29 mouse cellular contexts compared by ENCODE assay signal in genomic region chr1:35940236-35940635, GRCm38 (mm10).
A peak's percentile ranks its signal among the peaks of the same experiment; 100 is the strongest.
DNase-seq lines count a peak whose midpoint lies in the region; ATAC-seq and TF ChIP-seq lines count a peak whose summit lies in the region.
"Had no signal": no experiment of that assay in that cellular context is flagged by ENCODE, and none has a peak within 500 bp of the region (broad histone marks: within the 10 kb centered on the region; RNA-seq: fewer than 3 reads in every experiment).

No protein-coding gene starts in this region.

- H3K36me3 ChIP-seq in forebrain, embryonic 10.5 days (replicated peaks) = no peaks in the 10 kb centered on the region
- H3K36me3 ChIP-seq in forebrain, embryonic 15.5 days = no peaks in the 10 kb centered on the region
- H3K36me3 ChIP-seq in limb, embryonic 14.5 days (ENCODE audit: control insufficient read depth, insufficient read depth, low read length) = no peaks in the 10 kb centered on the region
- H3K36me3 ChIP-seq in limb, embryonic 10.5 days = no peaks in the 10 kb centered on the region
- no peaks in the 10 kb centered on the region for H3K36me3 ChIP-seq in MEL (ENCODE audit: control insufficient read depth in 1 of 2, insufficient read depth in 2 of 2, low read length in 2 of 2)
- H3K36me3 ChIP-seq: embryonic facial prominence, embryonic 15.5 days; G1E; hindbrain, embryonic 15.5 days; limb, embryonic 12.5 days; stomach, embryonic 15.5 days had no signal

- 76% methylated on average over 2 of the region's 2 CpGs for WGBS in forebrain, embryonic 10.5 days
- WGBS in forebrain, embryonic 15.5 days = 86% methylated on average over 2 of the region's 2 CpGs
- 65% methylated on average over 2 of the region's 2 CpGs for WGBS in limb, embryonic 14.5 days
- WGBS in limb, embryonic 10.5 days = 91% methylated on average over 2 of the region's 2 CpGs

- H3K4me3 ChIP-seq in forebrain, embryonic 10.5 days = no peak overlapping the region
- H3K4me3 ChIP-seq in forebrain, embryonic 15.5 days = no peak overlapping the region
- H3K4me3 ChIP-seq in limb, embryonic 14.5 days (replicated peaks; ENCODE audit: low read length) = no peak overlapping the region
- no peak overlapping the region for H3K4me3 ChIP-seq in limb, embryonic 10.5 days
- no peak overlapping the region for H3K4me3 ChIP-seq in MEL (ENCODE audit: control insufficient read depth in 1 of 2, insufficient read depth in 1 of 2, low read depth in 2 of 2, low read length in 2 of 2)
- H3K4me3 ChIP-seq: embryonic facial prominence, embryonic 15.5 days; forebrain, embryonic 13.5 days; gastrocnemius, adult 2 months; heart, adult 2 months; hindbrain, embryonic 15.5 days; limb, embryonic 12.5 days; stomach, embryonic 15.5 days had no signal

- intact Hi-C loops in left cerebral cortex, postnatal 14 days (cut with DNase I) = no loop called here

- no peaks in the 10 kb centered on the region for H3K27me3 ChIP-seq in forebrain, embryonic 10.5 days (ENCODE audit: poor library complexity, severe bottlenecking)
- no peaks in the 10 kb centered on the region for H3K27me3 ChIP-seq in forebrain, embryonic 15.5 days
- H3K27me3 ChIP-seq in limb, embryonic 14.5 days (ENCODE audit: control insufficient read depth, insufficient read depth, low read length) = no peaks in the 10 kb centered on the region
- H3K27me3 ChIP-seq in limb, embryonic 10.5 days (ENCODE audit: low read depth, poor library complexity, severe bottlenecking) = no peaks in the 10 kb centered on the region
- no peaks in the 10 kb centered on the region for H3K27me3 ChIP-seq in MEL (ENCODE audit: control insufficient read depth in 1 of 2, insufficient read depth in 2 of 2, low read length in 2 of 2)
- H3K27me3 ChIP-seq: CH12.LX; embryonic facial prominence, embryonic 15.5 days; forebrain, embryonic 13.5 days; hindbrain, embryonic 15.5 days; limb, embryonic 12.5 days; stomach, embryonic 15.5 days had no signal

- no peak for TF ChIP-seq RAD21 in MEL (IDR thresholded peaks at IDR 0.05; ENCODE audit: low read depth, low read length)

- H3K4me1 ChIP-seq in forebrain, embryonic 10.5 days = peaks cover 41% of the 10 kb centered on the region
- H3K4me1 ChIP-seq in forebrain, embryonic 15.5 days = peaks cover 16% of the 10 kb centered on the region
- peaks cover 6% of the 10 kb centered on the region for H3K4me1 ChIP-seq in limb, embryonic 14.5 days (ENCODE audit: control insufficient read depth, insufficient read depth, low read length)
- H3K4me1 ChIP-seq in limb, embryonic 10.5 days = peaks cover 27% of the 10 kb centered on the region
- no peaks in the 10 kb centered on the region for H3K4me1 ChIP-seq in MEL (ENCODE audit: control insufficient read depth in 1 of 2, insufficient read depth in 2 of 2, low read length in 2 of 2)

- H3K9ac ChIP-seq in forebrain, embryonic 15.5 days (replicated peaks) = no peak overlapping the region
- H3K9ac ChIP-seq in limb, embryonic 14.5 days (ENCODE audit: low read depth, low read length, severe bottlenecking) = no peak overlapping the region
- no peak overlapping the region for H3K9ac ChIP-seq in MEL (ENCODE audit: control insufficient read depth, low read depth, low read length, poor library complexity, severe bottlenecking)
- H3K9ac ChIP-seq: embryonic facial prominence, embryonic 15.5 days; forebrain, embryonic 13.5 days; hindbrain, embryonic 15.5 days; limb, embryonic 12.5 days; stomach, embryonic 15.5 days had no signal

- H3K79me2 ChIP-seq in MEL (ENCODE audit: control insufficient read depth, insufficient read depth, low read length, poor library complexity) = no peaks in the 10 kb centered on the region

- no peak overlapping the region for H3K4me2 ChIP-seq in forebrain, embryonic 15.5 days (replicated peaks)
- no peak overlapping the region for H3K4me2 ChIP-seq in limb, embryonic 14.5 days (replicated peaks; ENCODE audit: low read depth, low read length, severe bottlenecking)
- H3K4me2 ChIP-seq: embryonic facial prominence, embryonic 15.5 days; forebrain, embryonic 13.5 days; hindbrain, embryonic 15.5 days; limb, embryonic 12.5 days; liver, embryonic 11.5 days; stomach, embryonic 15.5 days had no signal

- no peak for TF ChIP-seq POLR2A in limb, embryonic 14.5 days (IDR thresholded peaks at IDR 0.05; ENCODE audit: borderline replicate concordance, extremely low read depth, insufficient read depth, insufficient read length)
- TF ChIP-seq POLR2A in MEL (IDR thresholded peaks at IDR 0.05; ENCODE audit: control insufficient read depth in 1 of 2, insufficient read depth in 1 of 2, low read depth in 1 of 2, low read length in 2 of 2, poor library complexity in 1 of 2) = no peak

- H3K9me3 ChIP-seq in forebrain, embryonic 10.5 days = no peaks in the 10 kb centered on the region
- no peaks in the 10 kb centered on the region for H3K9me3 ChIP-seq in forebrain, embryonic 15.5 days
- H3K9me3 ChIP-seq in limb, embryonic 14.5 days (ENCODE audit: control insufficient read depth, low read length) = no peaks in the 10 kb centered on the region
- no peaks in the 10 kb centered on the region for H3K9me3 ChIP-seq in limb, embryonic 10.5 days (replicated peaks)
- no peaks in the 10 kb centered on the region for H3K9me3 ChIP-seq in MEL (replicated peaks; ENCODE audit: insufficient read depth, low read length)
- H3K9me3 ChIP-seq: embryonic facial prominence, embryonic 15.5 days; forebrain, embryonic 13.5 days; G1E; hindbrain, embryonic 15.5 days; limb, embryonic 12.5 days; stomach, embryonic 15.5 days had no signal

- TF ChIP-seq CTCF in MEL (IDR thresholded peaks at IDR 0.05 in 2 of 3, conservative IDR thresholded peaks at IDR 0.05 in 1 of 3; ENCODE audit: control insufficient read depth in 1 of 3, insufficient read depth in 1 of 3, low read depth in 2 of 3, low read length in 3 of 3, poor library complexity in 1 of 3, severe bottlenecking in 1 of 3) = no peak

- no peak for DNase-seq in forebrain, embryonic 10.5 days (ENCODE audit: extremely low spot score, low spot score)
- DNase-seq in limb, embryonic 14.5 days (ENCODE audit: low spot score) = peak; percentile 28
- no peak for DNase-seq in limb, embryonic 10.5 days (ENCODE audit: low spot score)
- peak; percentile 53 for DNase-seq in MEL (ENCODE audit: low read depth, low spot score)
- no peak for DNase-seq in left cerebral cortex, postnatal 14 days (ENCODE audit: low spot score in 2 of 2)
- DNase-seq: cerebellum, adult 18-20 months; cerebellum, postnatal 10 days; gastrocnemius, adult 2 months; gastrocnemius, postnatal 36 days; heart, adult 2 months; heart, postnatal 4 days; kidney, adult 8-10 months; layer of hippocampus, adult 9-11 months; lung, postnatal 4 days; midbrain, embryonic 14.5 days had no signal

- 0 out of 2 replicates have a peak overlapping the region, but pooled peaks have one; percentile 31 for H3K27ac ChIP-seq in forebrain, embryonic 10.5 days
- no peak overlapping the region for H3K27ac ChIP-seq in forebrain, embryonic 15.5 days (replicated peaks)
- H3K27ac ChIP-seq in limb, embryonic 14.5 days (replicated peaks; ENCODE audit: low read depth, low read length) = no peak overlapping the region
- no peak overlapping the region for H3K27ac ChIP-seq in limb, embryonic 10.5 days
- H3K27ac ChIP-seq in MEL (ENCODE audit: control insufficient read depth, low read depth, low read length) = no peak overlapping the region
- H3K27ac ChIP-seq: embryonic facial prominence, embryonic 15.5 days; forebrain, embryonic 13.5 days; gastrocnemius, adult 2 months; heart, adult 2 months; hindbrain, embryonic 15.5 days; kidney, postnatal 0 days; limb, embryonic 12.5 days; stomach, embryonic 15.5 days had no signal

- ATAC-seq in forebrain, embryonic 15.5 days (replicated peaks) = no peak
- ATAC-seq in limb, embryonic 14.5 days (ENCODE audit: low FRiP score, low read depth) = no peak
- peak; percentile 57 for ATAC-seq in megakaryocyte progenitor cell, adult 5-6 weeks (replicated peaks; ENCODE audit: poor library complexity)
- ATAC-seq in megakaryocyte, adult 5-6 weeks (ENCODE audit: poor library complexity, severe bottlenecking) = no peak
- ATAC-seq: forebrain, embryonic 13.5 days; inflammation-experienced regulatory T-cells, adult 6 months; lung, postnatal 0 days had no signal

- TF ChIP-seq EP300 in MEL (IDR thresholded peaks at IDR 0.05; ENCODE audit: low read depth in 1 of 2, low read length in 2 of 2) = no peak

TF ChIP-seq in MEL, 35 proteins besides CTCF, POLR2A, EP300 and RAD21:
- TF ChIP-seq ZNF384 (IDR thresholded peaks at IDR 0.05; ENCODE audit: low read depth, low read length) = no peak
- no peak for TF ChIP-seq GABPA (IDR thresholded peaks at IDR 0.05; ENCODE audit: low read depth, low read length)
- no peak for TF ChIP-seq BHLHE40 (IDR thresholded peaks at IDR 0.05; ENCODE audit: borderline replicate concordance, low read depth, low read length)
- no peak for TF ChIP-seq NRF1 (IDR thresholded peaks at IDR 0.05; ENCODE audit: insufficient read depth, low read depth, low read length, poor library complexity, severe bottlenecking)
- no peak for TF ChIP-seq TCF12 (IDR thresholded peaks at IDR 0.05; ENCODE audit: low read depth, low read length)
- no peak for TF ChIP-seq CHD1 (IDR thresholded peaks at IDR 0.05; ENCODE audit: low read depth, low read length)
- TF ChIP-seq SIN3A (IDR thresholded peaks at IDR 0.05; ENCODE audit: low read length) = no peak
- TF ChIP-seq NELFE (IDR thresholded peaks at IDR 0.05; ENCODE audit: low read depth, low read length) = no peak
- TF ChIP-seq USF2 (IDR thresholded peaks at IDR 0.05; ENCODE audit: borderline replicate concordance in 1 of 2, insufficient read depth in 1 of 2, low read depth in 1 of 2, low read length in 2 of 2) = no peak
- no peak for TF ChIP-seq TAL1 (IDR thresholded peaks at IDR 0.05; ENCODE audit: low read length)
- TF ChIP-seq ELF1 (IDR thresholded peaks at IDR 0.05; ENCODE audit: low read depth, low read length) = no peak
- TF ChIP-seq SMC3 (IDR thresholded peaks at IDR 0.05; ENCODE audit: low read depth, low read length) = no peak
- no peak for TF ChIP-seq ZC3H11A (IDR thresholded peaks at IDR 0.05; ENCODE audit: low read depth, low read length)
- no peak for TF ChIP-seq JUND (IDR thresholded peaks at IDR 0.05; ENCODE audit: low read depth, low read length)
- no peak for TF ChIP-seq MAFK (IDR thresholded peaks at IDR 0.05; ENCODE audit: borderline replicate concordance, low read depth, low read length)
- TF ChIP-seq ETS1 (IDR thresholded peaks at IDR 0.05; ENCODE audit: low read depth, low read length) = no peak
- TF ChIP-seq GATA1 (IDR thresholded peaks at IDR 0.05; ENCODE audit: low read depth, low read length) = no peak
- TF ChIP-seq MAX (IDR thresholded peaks at IDR 0.05; ENCODE audit: low read length) = no peak
- no peak for TF ChIP-seq E2F4 (IDR thresholded peaks at IDR 0.05; ENCODE audit: borderline replicate concordance, low read depth, low read length)

Comparison
In these comparisons a context has a peak if more than half of its experiments do, and no peak if none do; other contexts are left out.
1. DNase-seq: peak in limb, embryonic 14.5 days (single experiment) and MEL (single experiment); none in forebrain, embryonic 10.5 days (single experiment), limb, embryonic 10.5 days (single experiment) and left cerebral cortex, postnatal 14 days (0 of 2).